Mouse (Mus musculus): ENCODE measurements around the gene Exosc6. TPM values are rescaled to one million over a fixed set of nuclear protein-coding genes. Genes with fewer than 3 reads are reported as not detected.

Gene Exosc6
- polyA plus RNA-seq, 1 experiment from 2014 or later, result 1.5 TPM

DNA sequence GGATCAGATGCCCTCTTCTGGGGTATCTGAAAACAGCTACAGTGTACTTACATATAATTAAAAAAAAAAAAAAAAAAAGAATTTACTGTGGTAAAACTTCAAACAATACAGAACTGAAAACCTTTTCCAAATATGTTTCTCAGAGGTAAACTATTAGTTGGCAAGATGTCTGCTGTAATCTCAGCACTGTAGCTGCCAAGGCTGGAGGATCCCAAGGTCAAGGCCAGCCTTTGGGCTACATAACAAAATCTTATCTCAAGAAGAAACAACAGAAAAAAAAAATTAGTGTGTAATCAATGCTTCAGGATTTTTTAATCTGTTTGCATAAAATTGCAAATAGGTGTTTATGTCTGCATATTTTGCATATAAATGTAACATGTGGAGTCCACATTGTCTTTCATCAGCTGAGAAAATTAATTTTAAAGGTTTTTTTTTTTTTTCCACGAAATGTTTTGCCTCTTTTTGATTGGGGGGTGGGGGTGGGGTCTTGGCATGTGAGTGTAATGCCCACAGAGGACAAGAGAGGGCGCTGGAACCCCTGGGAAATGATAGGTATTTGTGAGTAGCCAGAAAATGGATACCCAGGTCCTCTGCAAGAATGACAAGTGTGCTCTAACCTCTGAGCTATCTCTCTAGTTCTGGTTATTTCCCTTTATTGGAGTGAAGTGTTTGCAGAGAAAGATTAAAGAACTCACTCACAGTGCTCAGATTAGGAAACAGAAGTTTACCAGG is 12.0 kb upstream of the Exosc6 start:
- no peaks in the 10 kb centered on the region for H3K27me3 ChIP-seq
- WGBS, result 46% methylated on average over 2 of the region's 2 CpGs
- no peak overlapping the region for H3K4me2 ChIP-seq
- H3K4me1 ChIP-seq, result no peaks in the 10 kb centered on the region
- no peak overlapping the region for H3K4me3 ChIP-seq (replicated peaks)
- no peak for ATAC-seq (ENCODE audit: low FRiP score)
- no peak overlapping the region for H3K9ac ChIP-seq
- H3K27ac ChIP-seq, result no peak overlapping the region
- H3K36me3 ChIP-seq (replicated peaks), result peaks cover 97% of the 10 kb centered on the region
- H3K9me3 ChIP-seq, result no peaks in the 10 kb centered on the region

- no peak overlapping the region for H3K4me3 ChIP-seq (replicated peaks)
- H3K9me3 ChIP-seq, result no peaks in the 10 kb centered on the region
- no peak for ATAC-seq (ENCODE audit: low FRiP score)
- no peak overlapping the region for H3K9ac ChIP-seq
- peaks cover 99% of the 10 kb centered on the region for H3K36me3 ChIP-seq (replicated peaks)
- no peak overlapping the region for H3K4me2 ChIP-seq
- H3K27ac ChIP-seq, result no peak overlapping the region
- WGBS, result 95% methylated on average over 2 of the region's 2 CpGs
- no peaks in the 10 kb centered on the region for H3K27me3 ChIP-seq
- H3K4me1 ChIP-seq, result no peaks in the 10 kb centered on the region
Observed at GRCm38 (mm10) chr8:111048694-111049093, 7.4 kb upstream of the Exosc6 start.

- no peak overlapping the region for H3K27ac ChIP-seq
- peaks cover 99% of the 10 kb centered on the region for H3K36me3 ChIP-seq (replicated peaks)
- H3K4me2 ChIP-seq, result no peak overlapping the region
- H3K9me3 ChIP-seq, result no peaks in the 10 kb centered on the region
- ATAC-seq (ENCODE audit: low FRiP score), result no peak
- no peaks in the 10 kb centered on the region for H3K4me1 ChIP-seq
- 95% methylated on average over 7 of the region's 7 CpGs for WGBS
- no peak overlapping the region for H3K9ac ChIP-seq
- no peaks in the 10 kb centered on the region for H3K27me3 ChIP-seq
- no peak overlapping the region for H3K4me3 ChIP-seq (replicated peaks)
Observed at GRCm38 (mm10) chr8:111049106-111049505, 7.0 kb upstream of the Exosc6 start.

DNA sequence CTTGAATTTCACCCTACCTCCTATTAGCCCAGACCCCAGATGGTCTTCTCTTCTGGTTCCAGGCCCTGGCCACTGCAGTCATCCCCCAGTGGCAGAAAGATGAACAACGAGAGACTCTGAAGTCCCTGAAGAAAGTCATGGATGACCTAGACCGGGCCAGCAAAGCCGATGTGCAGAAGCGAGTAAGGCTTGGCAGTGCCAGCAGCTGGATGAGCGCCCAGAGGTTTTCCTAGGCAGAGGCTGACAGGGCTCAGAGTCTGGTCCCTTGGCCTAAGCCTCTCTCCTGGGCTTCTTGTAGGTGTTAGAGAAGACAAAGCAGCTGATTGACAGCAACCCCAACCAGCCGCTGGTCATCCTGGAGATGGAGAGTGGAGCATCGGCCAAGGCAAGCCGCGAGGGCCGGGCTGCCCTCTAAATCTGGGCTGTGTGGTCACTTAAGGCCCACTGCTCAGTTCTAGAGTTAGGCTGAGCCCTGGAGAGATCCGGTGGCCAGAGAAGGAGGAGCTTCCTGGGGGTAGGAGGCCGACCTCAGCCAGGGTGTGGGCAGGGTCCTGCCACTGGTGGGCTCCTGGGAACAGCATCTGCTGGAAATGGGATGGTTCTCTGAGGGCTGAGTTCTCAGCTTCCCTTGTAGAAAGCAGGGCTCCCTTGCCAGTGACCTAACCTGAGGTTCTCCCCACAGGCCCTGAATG is 2.2 kb upstream of the Exosc6 start:
- Histone ChIP-seq H3K27ac (no peak overlapping the region), H3K27me3 (no peaks in the 10 kb centered on the region), H3K9me3 (no peaks in the 10 kb centered on the region), H3K9ac (no peak overlapping the region), H3K4me3 (replicated peaks) (no peak overlapping the region), H3K36me3 (replicated peaks) (peaks cover 79% of the 10 kb centered on the region), H3K4me2 (no peak overlapping the region), H3K4me1 (peaks cover 13% of the 10 kb centered on the region)
- no peak for ATAC-seq (ENCODE audit: low FRiP score)
- WGBS, result 93% methylated on average over 12 of the region's 12 CpGs

DNA sequence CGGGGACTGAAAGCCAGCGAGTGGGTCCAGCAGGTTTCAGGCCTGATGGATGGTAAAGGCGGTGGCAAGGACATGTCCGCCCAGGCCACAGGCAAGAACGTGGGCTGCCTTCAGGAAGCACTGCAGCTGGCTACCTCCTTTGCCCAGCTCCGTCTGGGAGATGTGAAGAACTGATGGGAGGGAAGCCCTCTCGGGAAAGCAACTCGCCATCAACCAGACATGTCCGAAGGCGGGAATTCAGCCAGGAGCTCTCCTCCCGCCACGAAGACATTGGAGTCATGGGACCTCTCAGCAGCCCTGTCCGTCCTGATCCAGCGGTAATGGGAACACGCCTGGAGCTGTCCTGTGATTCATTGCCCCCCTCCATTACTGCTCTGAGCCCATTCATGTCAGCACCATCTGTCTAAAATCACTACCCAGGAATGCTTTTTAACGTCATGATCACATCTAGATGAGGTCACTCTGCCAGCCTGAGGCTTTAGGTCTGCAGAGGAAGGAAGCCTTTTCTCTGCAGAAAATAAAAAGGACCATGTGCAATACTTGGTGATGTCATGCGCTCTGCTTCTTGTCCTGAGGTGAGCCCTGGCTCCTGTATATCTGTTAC is 1.0 kb upstream of the Exosc6 start:
- H3K36me3 ChIP-seq (replicated peaks), result peaks cover 67% of the 10 kb centered on the region
- H3K9me3 ChIP-seq, result no peaks in the 10 kb centered on the region
- no peak for ATAC-seq (ENCODE audit: low FRiP score)
- H3K9ac ChIP-seq, result no peak overlapping the region
- H3K4me2 ChIP-seq, result no peak overlapping the region
- no peak overlapping the region for H3K27ac ChIP-seq
- WGBS, result 89% methylated on average over 17 of the region's 17 CpGs
- no peaks in the 10 kb centered on the region for H3K27me3 ChIP-seq
- peaks cover 13% of the 10 kb centered on the region for H3K4me1 ChIP-seq
- H3K4me3 ChIP-seq (replicated peaks), result no peak overlapping the region

DNA sequence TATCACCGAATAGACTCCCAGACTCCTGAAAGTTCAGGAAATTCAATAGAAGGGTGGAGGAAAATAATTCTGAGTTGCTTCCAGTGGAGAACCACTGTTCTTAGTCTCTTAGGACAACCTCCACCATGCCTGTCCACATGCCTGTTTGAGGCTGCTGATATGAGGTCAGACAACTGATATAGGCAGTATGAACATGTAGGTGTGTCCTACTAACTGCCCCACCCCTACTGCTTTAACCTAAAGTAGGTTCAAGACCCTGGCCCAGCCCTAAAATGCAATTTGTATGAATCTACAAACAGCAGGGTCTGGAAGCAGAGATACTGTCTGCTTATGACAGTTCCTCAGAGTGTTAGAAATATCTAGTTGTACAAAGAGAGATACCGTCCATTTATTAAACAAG is 478 bp upstream of the Exosc6 start:
- no peak overlapping the region for H3K9ac ChIP-seq
- H3K27ac ChIP-seq, result no peak overlapping the region
- no peak overlapping the region for H3K4me2 ChIP-seq
- ATAC-seq (ENCODE audit: low FRiP score), result peak; percentile 40; the same call in 1 of the 2 replicates
- H3K36me3 ChIP-seq (replicated peaks), result peaks cover 62% of the 10 kb centered on the region
- no peaks in the 10 kb centered on the region; the same call in 1 of the 2 replicates for H3K27me3 ChIP-seq
- peaks cover 13% of the 10 kb centered on the region for H3K4me1 ChIP-seq
- no peaks in the 10 kb centered on the region for H3K9me3 ChIP-seq
- 73% methylated on average over 2 of the region's 2 CpGs for WGBS
- H3K4me3 ChIP-seq (replicated peaks), result peak overlapping the region; percentile 99

GRCm38 (mm10) chr8:111056691-111057293 is 653 bp downstream of the Exosc6 start:
- H3K27me3 ChIP-seq, result no peaks in the 10 kb centered on the region; the same call in 1 of the 2 replicates
- peak overlapping the region; percentile 94 for H3K9ac ChIP-seq
- peak overlapping the region; percentile 80 for H3K27ac ChIP-seq
- 1% methylated on average over 63 of the region's 63 CpGs for WGBS
- peak overlapping the region; percentile 99 for H3K4me3 ChIP-seq (replicated peaks)
- peaks cover 51% of the 10 kb centered on the region for H3K36me3 ChIP-seq (replicated peaks)
- peak overlapping the region; percentile 99 for H3K4me2 ChIP-seq
- ATAC-seq (ENCODE audit: low FRiP score), result peak; percentile 59
- H3K4me1 ChIP-seq, result peaks cover 21% of the 10 kb centered on the region
- no peaks in the 10 kb centered on the region for H3K9me3 ChIP-seq

GRCm38 (mm10) chr8:111058946-111059572 is 2.9 kb downstream of the Exosc6 start:
- H3K9me3 ChIP-seq, result no peaks in the 10 kb centered on the region
- 68% methylated on average over 2 of the region's 2 CpGs for WGBS

DNA sequence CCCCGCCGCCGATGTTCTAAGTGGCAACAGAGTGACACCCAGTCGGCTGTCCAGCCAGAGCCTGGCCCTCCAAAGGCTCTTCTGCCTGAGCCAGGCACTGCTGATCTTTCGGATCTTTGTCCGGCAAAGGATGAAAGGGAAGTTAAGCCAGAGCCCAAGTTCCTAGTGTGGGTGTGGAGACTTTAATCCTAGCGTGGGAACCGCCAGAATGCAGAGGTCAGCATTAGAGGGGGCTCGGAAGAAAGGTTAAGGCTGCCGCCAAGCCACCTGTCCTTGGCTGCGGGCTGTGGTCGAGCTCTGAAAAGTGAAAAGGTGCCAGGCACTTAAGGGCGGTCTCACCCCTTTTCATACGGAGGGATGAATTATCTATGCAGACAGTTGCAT is 5.5 kb downstream of the Exosc6 start:
- peak overlapping the region; percentile 84 for H3K27ac ChIP-seq
- under 1% methylated on average over 14 of the region's 14 CpGs for WGBS
- H3K9ac ChIP-seq, result peak overlapping the region; percentile 65
- no peaks in the 10 kb centered on the region for H3K9me3 ChIP-seq
- H3K4me3 ChIP-seq (replicated peaks), result peak overlapping the region; percentile 58
- H3K4me1 ChIP-seq, result peaks cover 23% of the 10 kb centered on the region
- H3K27me3 ChIP-seq, result peaks cover 5% of the 10 kb centered on the region; the same call in 1 of the 2 replicates
- H3K4me2 ChIP-seq, result peak overlapping the region; percentile 71
- 0 out of 2 replicates have a peak, but pooled peaks have one; percentile 2 for ATAC-seq (ENCODE audit: low FRiP score)
- H3K36me3 ChIP-seq (replicated peaks), result peaks cover 10% of the 10 kb centered on the region; the same call in 1 of the 2 replicates

More at GRCm38 (mm10) chr8:111058946-111059572, 2.9 kb downstream of the Exosc6 start:
- Histone ChIP-seq H3K9ac (no peak overlapping the region), H3K4me2 (no peak overlapping the region), H3K4me1 (peaks cover 23% of the 10 kb centered on the region), H3K27me3 (no peaks in the 10 kb centered on the region; the same call in 1 of the 2 replicates), H3K27ac (no peak overlapping the region), H3K36me3 (replicated peaks) (peaks cover 28% of the 10 kb centered on the region), H3K4me3 (replicated peaks) (no peak overlapping the region)
- no peak for ATAC-seq (ENCODE audit: low FRiP score)

GRCm38 (mm10) chr8:111062072-111062757 is 6.1 kb downstream of the Exosc6 start:
- Histone ChIP-seq H3K36me3 (replicated peaks) (peaks cover 10% of the 10 kb centered on the region; the same call in 1 of the 2 replicates), H3K4me2 (peak overlapping the region; percentile 71), H3K27me3 (peaks cover 5% of the 10 kb centered on the region; the same call in 1 of the 2 replicates), H3K27ac (peak overlapping the region; percentile 84), H3K4me1 (peaks cover 17% of the 10 kb centered on the region), H3K9ac (peak overlapping the region; percentile 65), H3K9me3 (no peaks in the 10 kb centered on the region), H3K4me3 (replicated peaks) (peak overlapping the region; percentile 58)
- ATAC-seq (ENCODE audit: low FRiP score), result peak; percentile 87
- WGBS, result under 1% methylated on average over 27 of the region's 27 CpGs

DNA sequence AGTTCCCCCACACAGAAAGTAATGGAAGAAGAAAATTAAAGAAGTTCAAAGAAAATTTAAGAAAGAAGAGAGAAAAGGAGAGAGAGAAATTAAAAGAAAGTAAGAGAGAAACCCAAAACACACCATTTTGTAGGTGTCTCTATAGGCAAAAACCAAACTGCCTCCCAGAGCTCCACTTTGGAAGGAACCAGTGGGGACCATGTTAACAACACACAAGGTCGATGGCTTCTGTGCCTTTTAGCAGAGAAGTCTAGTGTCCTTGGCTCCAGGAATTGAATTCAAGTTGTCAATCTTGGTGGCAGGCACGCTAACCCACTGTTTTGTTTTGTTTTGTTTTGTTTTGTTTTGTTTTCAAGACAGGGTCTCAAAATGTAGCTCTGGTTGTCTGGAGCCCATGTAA is 6.8 kb downstream of the Exosc6 start:
- Histone ChIP-seq H3K4me3 (replicated peaks) (no peak overlapping the region), H3K4me1 (peaks cover 11% of the 10 kb centered on the region), H3K27me3 (peaks cover 5% of the 10 kb centered on the region; the same call in 1 of the 2 replicates), H3K4me2 (peak overlapping the region; percentile 71), H3K9ac (no peak overlapping the region), H3K9me3 (no peaks in the 10 kb centered on the region), H3K36me3 (replicated peaks) (peaks cover 4% of the 10 kb centered on the region; the same call in 1 of the 2 replicates), H3K27ac (0 out of 2 replicates have a peak overlapping the region, but pooled peaks have one; percentile 14)
- 39% methylated on average over 2 of the region's 2 CpGs for WGBS
- no peak for ATAC-seq (ENCODE audit: low FRiP score)
